Mouse (Mus musculus) heart, embryonic 11.5 days (tissue): ENCODE data around the gene Serping1. TPM values are rescaled to one million over a fixed set of nuclear protein-coding genes. Genes with fewer than 3 reads are reported as not detected.
"Not testable (repeated sequence)": the region's sequence is repeated elsewhere in the genome, so short reads cannot be mapped to it uniquely, and the experiment has no call there.

Experiments used
- ATAC-seq: fragments of 200-750 bp; cut with Nextera tagmentation; replicated peaks from 2 replicates; pipeline ENCODE4 v1.8.0; 2017; ENCODE audit warnings: moderate library complexity; ENCODE audit not compliant: insufficient number of reproducible peaks, low FRiP score, low TSS enrichment
- H3K27ac ChIP-seq: fragments of 300-500 bp; sonication (generic); 2 replicates; pipeline ENCODE4 v1.5.1; 2014; ENCODE audit warnings: mild to moderate bottlenecking, low read depth, low read length
- H3K27me3 ChIP-seq: fragments of 300-500 bp; sonication (generic); 2 replicates; pipeline ENCODE4 v1.6.1; 2014; ENCODE audit warnings: mild to moderate bottlenecking, low read length, mixed read lengths; ENCODE audit not compliant: control insufficient read depth, insufficient read depth
- H3K36me3 ChIP-seq: fragments of 300-500 bp; sonication (generic); 2 replicates; pipeline ENCODE4 v1.6.1; 2014; ENCODE audit warnings: mild to moderate bottlenecking, low read length, moderate library complexity, mixed read lengths; ENCODE audit not compliant: control insufficient read depth, insufficient read depth
- H3K4me1 ChIP-seq: fragments of 300-500 bp; sonication (generic); 2 replicates; pipeline ENCODE4 v1.6.1; 2014; ENCODE audit warnings: low read length; ENCODE audit not compliant: control insufficient read depth, insufficient read depth
- H3K4me2 ChIP-seq: fragments of 300-500 bp; sonication (generic); 2 replicates; pipeline ENCODE4 v1.6.1; 2014; ENCODE audit warnings: mild to moderate bottlenecking, moderate library complexity
- H3K4me3 ChIP-seq: fragments of 300-500 bp; sonication (generic); 2 replicates; pipeline ENCODE4 v1.5.1; 2014; ENCODE audit warnings: low read depth, low read length
- H3K9ac ChIP-seq: fragments of 300-500 bp; sonication (generic); 2 replicates; pipeline ENCODE4 v1.6.1; 2014; ENCODE audit warnings: mild to moderate bottlenecking, low read depth, low read length, moderate library complexity
- H3K9me3 ChIP-seq: fragments of 300-500 bp; sonication (generic); replicated peaks from 2 replicates; pipeline ENCODE4 v1.6.1; 2016; ENCODE audit warnings: low read length; ENCODE audit not compliant: control insufficient read depth
- WGBS: fragments of 180-500 bp; shearing (Covaris S2); extraction: QIAGEN DNeasy Blood & Tissue Kit; methylation state at CpG from one replicate; pipeline ENCODE4 v1.1.7; 2014; ENCODE audit not compliant: insufficient replicate concordance; 5-methylcytosine and 5-hydroxymethylcytosine counted together
- polyA plus RNA-seq: library from polyadenylated mRNA; unstranded; fragments of >200 nt; fragmentation: Nextera tagmentation; extraction: Ambion mirVana; gene quantifications from 2 replicates; pipeline ENCODE4 v1.2.1, GENCODE M21; 2014

Gene Serping1
- polyA plus RNA-seq, 1 experiment from 2014 or later = 41.8 TPM

DNA sequence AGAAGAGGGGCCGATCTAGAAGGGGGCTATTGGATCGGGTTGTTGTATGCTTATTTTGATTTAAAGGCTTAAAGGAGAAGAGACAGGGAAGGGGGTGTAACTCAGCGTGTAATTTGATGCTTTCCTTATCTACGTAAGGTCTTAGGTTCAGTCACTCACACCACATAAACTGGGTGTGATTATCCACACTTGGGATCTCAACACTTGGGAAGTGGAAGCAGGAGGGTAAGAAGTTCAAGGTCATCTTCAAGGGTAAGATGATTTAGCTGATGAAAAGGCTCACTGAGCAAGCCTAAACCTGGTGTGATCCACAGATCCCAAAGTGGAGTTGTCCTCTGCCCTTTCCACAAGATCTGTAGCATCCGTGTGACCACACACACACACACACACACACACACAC lies 31.3 kb upstream of the Serping1 start:
- ATAC-seq = no peak
- Histone ChIP-seq H3K36me3 (0 out of 2 replicates have a peak, but pooled peaks cover 2% of the 10 kb centered on the region), H3K27ac (no peak overlapping the region), H3K9me3 (no peaks in the 10 kb centered on the region), H3K4me1 (peaks cover 9% of the 10 kb centered on the region), H3K4me3 (no peak overlapping the region), H3K4me2 (no peak overlapping the region), H3K9ac (no peak overlapping the region), H3K27me3 (no peaks in the 10 kb centered on the region)
- 52% methylated on average over 5 of the region's 5 CpGs for WGBS

DNA sequence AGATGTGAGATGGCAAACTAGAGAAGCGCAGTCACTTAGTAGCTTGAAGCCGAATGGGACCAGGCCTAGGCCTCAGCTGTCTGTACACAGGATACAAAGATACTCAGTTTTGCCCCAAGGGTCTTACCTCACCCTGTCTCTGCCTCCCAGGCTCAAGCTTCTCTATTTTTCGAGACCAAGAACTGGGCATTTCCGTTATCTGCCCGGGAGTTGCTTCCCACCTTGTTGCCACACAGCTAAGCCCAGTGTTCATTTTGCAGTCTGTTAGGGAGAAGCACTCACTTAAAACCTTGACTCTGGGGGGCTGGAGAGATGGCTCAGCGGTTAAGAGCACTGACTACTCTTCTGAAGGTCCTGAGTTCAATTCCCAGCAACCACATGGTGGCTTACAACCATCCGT lies 28.7 kb upstream of the Serping1 start:
- Histone ChIP-seq H3K36me3 (0 out of 2 replicates have a peak, but pooled peaks cover 2% of the 10 kb centered on the region), H3K9me3 (no peaks in the 10 kb centered on the region), H3K4me2 (no peak overlapping the region), H3K27me3 (no peaks in the 10 kb centered on the region), H3K4me3 (no peak overlapping the region), H3K9ac (no peak overlapping the region), H3K4me1 (peaks cover 2% of the 10 kb centered on the region; the same call in 1 of the 2 replicates), H3K27ac (no peak overlapping the region)
- WGBS = 89% methylated on average over 7 of the region's 7 CpGs
- ATAC-seq = no peak

DNA sequence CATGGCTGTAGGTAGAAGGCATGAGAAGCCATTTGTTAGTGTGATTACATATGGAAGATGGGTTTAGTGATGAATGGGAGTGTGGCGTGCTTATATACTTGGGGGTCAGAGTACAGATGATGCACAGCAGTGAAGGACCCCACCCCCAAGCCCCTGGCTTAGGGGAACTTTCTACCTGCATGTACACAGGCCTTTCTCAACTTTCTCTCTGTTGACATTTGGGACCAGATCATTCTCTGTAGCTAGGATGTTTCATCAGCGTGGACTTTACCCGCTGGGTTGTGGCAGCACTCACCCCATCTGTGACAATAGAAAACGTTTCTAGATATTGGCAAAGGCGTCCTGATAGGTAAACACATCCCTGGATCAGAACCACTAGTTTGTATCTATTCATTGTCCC lies 26.0 kb upstream of the Serping1 start:
- not testable (repeated sequence) for H3K36me3 ChIP-seq, H3K4me1 ChIP-seq, H3K27me3 ChIP-seq, ATAC-seq, H3K9ac ChIP-seq, H3K4me3 ChIP-seq, H3K4me2 ChIP-seq, H3K9me3 ChIP-seq, H3K27ac ChIP-seq
- WGBS = 69% methylated on average over 5 of the region's 5 CpGs

DNA sequence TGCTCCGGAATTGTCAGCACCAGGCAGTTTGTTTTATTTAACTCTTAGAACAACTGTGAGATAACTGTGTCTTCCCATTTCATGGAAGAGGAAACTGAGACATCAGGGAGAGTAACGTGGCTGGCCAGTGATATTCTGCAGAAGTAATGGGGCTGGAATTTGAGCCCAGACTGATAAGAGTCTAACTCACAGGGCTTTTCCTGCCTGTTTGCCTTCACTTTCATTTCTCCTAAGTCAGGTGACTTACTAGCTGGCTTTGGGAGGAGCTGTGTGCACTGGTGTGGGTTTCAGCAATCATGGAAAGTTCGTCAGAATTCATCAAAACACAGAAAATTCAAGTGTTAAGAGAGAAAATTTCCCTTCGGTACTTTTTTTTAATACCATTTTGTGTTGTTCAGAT lies 25.1 kb upstream of the Serping1 start:
- 57% methylated on average over 4 of the region's 4 CpGs for WGBS
- Histone ChIP-seq H3K4me2 (peak overlapping the region; percentile 87), H3K9ac (0 out of 2 replicates have a peak overlapping the region, but pooled peaks have one; percentile 22), H3K4me3 (peak overlapping the region; percentile 23; the same call in 1 of the 2 replicates), H3K4me1 (peaks cover 6% of the 10 kb centered on the region; the same call in 1 of the 2 replicates), H3K36me3 (0 out of 2 replicates have a peak, but pooled peaks cover 2% of the 10 kb centered on the region), H3K27ac (no peak overlapping the region), H3K27me3 (no peaks in the 10 kb centered on the region), H3K9me3 (no peaks in the 10 kb centered on the region)
- ATAC-seq = no peak

DNA sequence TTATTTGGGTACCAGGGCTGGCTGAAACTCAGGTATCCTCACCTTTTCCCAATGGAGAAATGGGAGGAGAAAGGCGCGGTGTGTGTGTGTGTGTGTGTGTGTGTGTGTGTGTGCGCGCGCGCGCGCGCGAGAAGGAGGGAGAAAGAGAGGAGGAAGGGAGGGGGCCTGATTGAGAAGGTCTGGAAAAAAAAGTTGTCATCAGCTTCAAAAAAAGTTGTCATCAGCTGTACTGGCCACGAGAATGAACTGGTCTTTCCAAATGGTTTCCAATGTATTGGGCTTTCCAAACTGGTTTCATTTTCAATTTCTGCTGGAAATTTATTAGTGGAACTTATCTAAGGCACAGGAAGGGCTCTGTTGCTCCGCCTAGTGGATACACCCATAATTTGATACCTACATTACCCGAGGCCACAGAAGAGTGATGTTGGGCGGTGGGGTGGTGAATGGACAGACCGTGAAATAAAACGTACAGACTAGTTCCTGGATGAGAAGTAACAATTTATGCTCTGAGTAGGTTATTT lies 23.9 kb upstream of the Serping1 start:
- H3K9ac ChIP-seq = peak overlapping the region; percentile 70
- H3K27me3 ChIP-seq = no peaks in the 10 kb centered on the region
- under 1% methylated on average over 16 of the region's 16 CpGs for WGBS
- H3K9me3 ChIP-seq = no peaks in the 10 kb centered on the region
- H3K27ac ChIP-seq = peak overlapping the region; percentile 73
- peak overlapping the region; percentile 67 for H3K4me3 ChIP-seq
- H3K4me1 ChIP-seq = peaks cover 6% of the 10 kb centered on the region; the same call in 1 of the 2 replicates
- ATAC-seq = peak; percentile 70
- H3K36me3 ChIP-seq = 0 out of 2 replicates have a peak, but pooled peaks cover 2% of the 10 kb centered on the region
- peak overlapping the region; percentile 87 for H3K4me2 ChIP-seq

DNA sequence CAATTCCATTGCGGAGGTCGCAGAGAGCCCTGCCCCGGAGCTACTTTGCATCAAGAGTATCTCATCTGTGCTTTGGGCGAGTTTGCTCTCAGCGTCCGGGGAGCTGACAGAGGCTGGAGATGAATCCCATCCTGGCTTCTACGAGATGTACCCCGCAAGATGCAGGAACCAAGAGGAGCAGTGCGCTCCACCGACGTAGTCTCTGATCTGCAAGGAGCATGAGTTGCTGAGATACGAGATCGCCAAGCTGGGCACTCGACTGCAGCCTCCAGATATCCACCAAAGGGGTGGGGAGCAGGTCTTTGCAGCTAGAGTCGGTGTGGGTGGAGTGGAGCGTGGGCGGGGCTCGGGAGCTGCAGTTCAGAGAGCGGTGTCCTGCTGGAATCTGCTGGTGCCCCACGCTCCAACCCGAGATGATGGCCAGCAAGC lies 23.3 kb upstream of the Serping1 start, which contains the start of gene Ube2l6:
TSS of gene Ube2l6 (plus strand) at position 336 of the 429 bp plus-strand sequence.
- Histone ChIP-seq H3K9me3 (no peaks in the 10 kb centered on the region), H3K4me3 (peak within 1 kb of the TSS; percentile 67), H3K36me3 (no peaks in the 10 kb centered on the region), H3K27me3 (no peaks in the 10 kb centered on the region), H3K9ac (peak within 1 kb of the TSS; percentile 70), H3K4me2 (peak within 1 kb of the TSS; percentile 87), H3K4me1 (peaks cover 6% of the 10 kb centered on the region; the same call in 1 of the 2 replicates), H3K27ac (peak within 1 kb of the TSS; percentile 82)
- peak; percentile 84 for ATAC-seq
- WGBS = 0% methylated on average over 21 of the region's 21 CpGs

DNA sequence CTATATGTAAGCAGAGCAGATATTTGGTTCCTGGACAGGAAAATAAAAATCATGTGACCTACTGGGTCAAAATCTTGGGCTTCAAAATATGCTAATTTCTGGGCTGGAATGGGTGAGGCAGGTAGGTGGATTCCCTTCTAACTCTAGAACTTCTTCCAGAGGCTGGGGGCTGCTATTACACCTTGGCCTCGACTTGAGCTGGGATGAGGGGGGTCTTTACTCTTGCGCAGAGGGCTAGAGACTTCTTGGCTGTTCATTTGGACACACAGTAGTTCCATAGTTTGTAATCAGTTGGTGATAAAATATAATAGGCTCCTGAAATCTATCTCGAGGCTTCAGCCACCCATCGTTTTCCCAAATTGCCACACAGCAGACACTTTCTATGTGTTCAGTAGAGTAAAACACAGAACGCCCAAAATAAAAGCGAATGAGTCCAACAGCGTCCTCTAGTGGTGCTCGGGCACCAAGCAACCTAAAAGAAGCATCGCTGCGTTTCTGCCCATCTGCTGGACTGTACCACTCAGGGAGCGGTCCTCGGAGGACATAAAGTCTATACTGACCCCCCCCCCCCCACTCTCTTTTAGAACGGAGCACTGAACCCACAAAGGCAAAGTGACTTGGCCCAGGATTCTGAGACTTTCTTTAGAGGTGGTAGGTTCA lies 22.7 kb upstream of the Serping1 start:
- Histone ChIP-seq H3K9ac (peak overlapping the region; percentile 70), H3K27me3 (no peaks in the 10 kb centered on the region), H3K9me3 (no peaks in the 10 kb centered on the region), H3K4me1 (peaks cover 6% of the 10 kb centered on the region; the same call in 1 of the 2 replicates), H3K27ac (peak overlapping the region; percentile 82), H3K36me3 (no peaks in the 10 kb centered on the region), H3K4me3 (peak overlapping the region; percentile 67), H3K4me2 (peak overlapping the region; percentile 87)
- WGBS = 12% methylated on average over 13 of the region's 13 CpGs
- peak; percentile 40 for ATAC-seq

DNA sequence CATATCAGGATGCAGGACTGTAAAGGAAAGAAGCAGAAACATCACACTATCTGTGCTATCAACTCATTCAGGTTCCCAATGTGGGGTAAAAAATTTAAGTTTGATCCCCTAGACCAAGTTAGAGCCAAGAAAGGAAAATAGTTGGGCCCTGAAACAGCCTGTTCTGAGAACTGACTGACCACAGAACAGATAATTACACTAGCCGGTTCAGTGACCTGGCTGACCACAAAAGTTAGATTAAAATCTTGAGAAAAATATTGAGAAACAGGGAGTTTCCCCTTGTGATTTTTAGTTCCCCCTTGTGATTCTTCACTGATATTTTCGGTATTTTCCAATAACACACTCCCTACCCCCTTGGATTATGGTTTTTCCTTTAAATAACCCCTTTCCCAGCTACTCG lies 18.6 kb upstream of the Serping1 start:
- H3K4me1 ChIP-seq = peaks cover 12% of the 10 kb centered on the region
- ATAC-seq = no peak
- no peak overlapping the region for H3K4me2 ChIP-seq
- no peak overlapping the region for H3K27ac ChIP-seq
- 87% methylated on average over 3 of the region's 3 CpGs for WGBS
- H3K36me3 ChIP-seq = no peaks in the 10 kb centered on the region
- H3K4me3 ChIP-seq = no peak overlapping the region
- no peak overlapping the region for H3K9ac ChIP-seq
- H3K27me3 ChIP-seq = no peaks in the 10 kb centered on the region
- no peaks in the 10 kb centered on the region for H3K9me3 ChIP-seq
